Mouse (Mus musculus): ENCODE results near the gene Tanc2.

GRCm38 (mm10) chr11:105759413-105759812 lies 169.6 kb downstream of the Tanc2 start:
- TF ChIP-seq CTCF (IDR thresholded peaks at IDR 0.05; ENCODE audit: extremely low read depth, insufficient read depth, insufficient read length, insufficient replicate concordance) (no peak), POLR2A (IDR thresholded peaks at IDR 0.05; ENCODE audit: low read depth, low read length) (no peak)

Data from spleen, adult 2 months (tissue).